Mouse (Mus musculus) embryonic fibroblast, embryonic 13.5 days (primary cell): Measurements from ENCODE around the gene Rpl27a. TPM values are rescaled to one million over a fixed set of nuclear protein-coding genes. Genes with fewer than 3 reads are reported as not detected.

ENCODE experiments used
- H3K27ac ChIP-seq: 2 replicates; pipeline ENCODE4 v1.5.1; 2012; ENCODE audit warnings: low read length, control low read depth, inconsistent platforms; ENCODE audit not compliant: insufficient read depth
- H3K4me1 ChIP-seq: 2 replicates; pipeline ENCODE4 v1.6.1; 2011; ENCODE audit warnings: low read length; ENCODE audit not compliant: control insufficient read depth, insufficient read depth
- H3K4me3 ChIP-seq: 2 replicates; pipeline ENCODE4 v1.5.1; 2011; ENCODE audit warnings: mild to moderate bottlenecking, control low read depth, low read length; ENCODE audit not compliant: insufficient read depth
- CTCF ChIP-seq: IDR thresholded peaks from 2 replicates; pipeline ENCODE4 v1.5.1; 2011; ENCODE audit warnings: mild to moderate bottlenecking, control low read depth, low read length, moderate library complexity, borderline replicate concordance; ENCODE audit not compliant: insufficient read depth
- POLR2A ChIP-seq: IDR thresholded peaks from 2 replicates; pipeline ENCODE4 v1.6.1; 2011; ENCODE audit warnings: low read depth, mild to moderate bottlenecking, control low read depth, low read length, moderate library complexity
- polyA plus RNA-seq: library from polyadenylated mRNA; stranded (reverse); fragments of >200 nt; gene quantifications from 2 replicates; pipeline ENCODE4 v1.2.4, GENCODE M21; 2011; ENCODE audit warnings: low read depth; ENCODE audit not compliant: missing spikeins, insufficient read length

Gene Rpl27a
- polyA plus RNA-seq = 433 and 456 TPM in 2 replicates

DNA sequence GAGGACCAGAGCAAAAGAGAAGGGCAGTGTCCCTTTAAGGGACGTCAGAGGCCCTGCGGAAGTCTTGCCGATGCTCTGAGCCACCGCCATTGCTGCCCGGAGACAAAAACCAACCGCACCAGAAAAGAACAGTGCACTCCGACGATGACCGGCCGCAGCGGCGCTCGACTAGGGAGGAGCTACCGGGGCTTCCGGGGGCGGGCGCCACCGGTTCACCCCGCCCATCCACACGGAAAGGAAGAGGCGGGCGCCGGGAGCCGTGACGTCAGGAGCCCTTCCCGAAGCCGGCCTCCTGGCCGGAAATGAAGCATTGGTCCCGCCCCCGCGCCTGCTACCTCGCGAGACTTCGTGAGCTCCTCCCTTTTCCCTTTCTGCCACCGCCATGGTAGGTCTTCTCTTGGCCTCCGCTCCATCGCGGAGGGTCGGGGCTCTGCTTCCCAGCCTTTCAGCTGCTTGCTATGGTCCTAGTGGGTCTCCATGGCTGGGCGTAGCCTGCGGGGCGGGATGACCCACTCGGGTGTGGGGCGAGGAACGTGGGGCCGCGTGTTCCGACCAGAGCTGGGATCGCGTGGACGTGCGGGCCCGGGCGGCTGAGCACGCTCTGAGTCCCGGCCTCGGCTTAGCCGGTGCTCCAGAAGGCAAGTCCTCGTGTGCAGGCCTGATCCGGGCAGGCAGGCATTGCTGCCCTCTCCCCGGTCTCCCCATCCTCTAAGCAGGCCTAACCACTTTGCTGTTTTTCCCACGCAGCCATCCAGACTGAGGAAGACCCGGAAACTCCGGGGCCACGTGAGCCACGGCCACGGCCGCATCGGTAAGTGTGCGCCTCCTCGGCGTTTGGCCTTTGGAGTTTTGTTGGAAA is at the start of gene Rpl27a:
Gene Rpl27a (plus strand): TSS at position 310 of the 859 bp plus-strand sequence.
- peaks cover 5% of the 10 kb centered on the region for H3K4me1 ChIP-seq
- H3K4me3 ChIP-seq = peak within 1 kb of the TSS; percentile 91
- peak within 1 kb of the TSS; percentile 98 for H3K27ac ChIP-seq
- TF ChIP-seq POLR2A (peak; percentile 91), CTCF (no peak)

DNA sequence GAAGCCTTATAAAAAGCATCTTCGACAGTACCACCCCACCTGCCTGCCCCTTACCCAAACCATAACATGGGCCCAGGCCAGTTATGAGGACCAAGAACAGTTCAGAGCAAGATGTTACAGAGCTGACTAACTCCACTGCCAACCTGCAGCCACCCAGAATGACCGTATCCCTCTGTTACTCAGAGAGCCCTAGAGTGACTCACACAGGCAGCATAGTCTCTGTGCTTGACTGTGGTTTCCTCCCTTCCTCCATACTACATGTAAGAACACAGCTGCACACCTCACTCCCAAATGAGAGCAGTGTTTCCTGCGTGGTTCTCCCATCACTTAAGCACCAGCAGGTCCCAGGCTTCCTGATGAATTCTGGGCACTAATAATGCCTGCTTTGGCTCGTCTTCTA is 48.2 kb upstream of the Rpl27a start:
- no peak for TF ChIP-seq CTCF

DNA sequence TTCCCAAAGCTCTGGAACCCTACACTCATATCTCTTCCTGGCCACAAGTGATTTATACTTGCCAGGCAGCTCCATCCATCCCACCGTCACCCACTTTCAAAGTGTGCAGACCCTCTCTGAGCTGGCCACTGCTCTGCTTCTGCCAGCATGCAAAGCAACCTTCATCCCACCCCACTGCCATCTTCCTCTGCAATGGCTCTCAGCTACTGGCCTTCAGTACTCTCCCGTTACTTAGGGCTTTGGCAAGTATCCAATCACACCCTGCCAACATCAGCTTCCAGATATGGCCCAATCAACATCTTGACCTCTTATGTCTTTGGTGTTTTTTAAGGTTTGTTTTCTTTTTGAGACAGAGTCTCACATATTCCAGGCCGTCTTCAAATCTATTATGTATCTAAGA is 41.0 kb upstream of the Rpl27a start:
- TF ChIP-seq POLR2A (no peak), CTCF (no peak)
- Histone ChIP-seq H3K4me1 (no peaks in the 10 kb centered on the region), H3K27ac (no peak overlapping the region), H3K4me3 (no peak overlapping the region)

More for the DNA sequence above, 48.2 kb upstream of the Rpl27a start:
- Histone ChIP-seq H3K4me1 (peaks cover 5% of the 10 kb centered on the region), H3K27ac (no peak overlapping the region), H3K4me3 (no peak overlapping the region)

DNA sequence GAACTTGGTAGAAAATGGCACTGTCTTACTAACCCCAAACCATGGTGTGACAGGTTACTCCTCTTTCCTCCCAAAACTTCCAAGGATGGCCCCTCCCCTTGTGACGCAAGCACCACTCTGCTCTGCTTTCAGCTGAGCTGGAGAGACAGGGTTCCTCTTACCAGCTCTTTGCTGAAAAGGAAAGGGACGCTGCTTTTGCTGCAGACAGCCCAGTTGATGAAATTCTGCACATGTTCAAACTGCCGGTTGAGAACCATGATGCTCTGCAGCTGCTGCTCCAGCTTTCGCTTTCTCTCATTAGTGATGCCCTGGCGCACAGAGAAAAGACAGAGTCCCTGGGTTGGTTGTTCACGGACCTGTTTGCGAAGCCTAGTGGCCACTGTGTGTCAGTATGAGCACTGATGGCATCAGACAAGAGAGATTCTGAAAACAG is 38.2 kb upstream of the Rpl27a start:
- H3K27ac ChIP-seq = no peak overlapping the region
- TF ChIP-seq CTCF = no peak
- no peak for TF ChIP-seq POLR2A
- H3K4me3 ChIP-seq = no peak overlapping the region
- H3K4me1 ChIP-seq = peaks cover 7% of the 10 kb centered on the region

DNA sequence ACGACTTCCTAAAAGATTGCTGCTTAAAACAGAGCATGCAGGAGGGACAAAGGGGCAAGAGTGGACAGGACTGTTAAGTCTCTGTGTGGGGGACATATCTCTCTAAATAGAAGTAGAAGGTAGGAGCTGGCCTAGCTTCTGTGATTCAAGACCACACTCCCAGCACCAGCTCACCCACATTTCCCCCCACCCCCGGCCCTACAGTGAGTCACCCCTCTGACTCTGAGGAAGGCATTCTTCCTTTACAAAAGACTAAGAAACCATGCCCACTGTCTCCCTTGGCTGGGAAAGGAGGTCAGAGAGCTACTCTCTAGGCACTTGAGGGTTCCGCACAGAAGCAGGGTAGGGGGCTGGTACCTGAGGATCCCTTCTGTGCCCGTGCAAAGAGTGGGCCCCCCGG is 34.7 kb upstream of the Rpl27a start:
- TF ChIP-seq CTCF (no peak), POLR2A (no peak)
- H3K4me3 ChIP-seq = no peak overlapping the region
- H3K4me1 ChIP-seq = peaks cover 7% of the 10 kb centered on the region
- H3K27ac ChIP-seq = peak overlapping the region; percentile 70

DNA sequence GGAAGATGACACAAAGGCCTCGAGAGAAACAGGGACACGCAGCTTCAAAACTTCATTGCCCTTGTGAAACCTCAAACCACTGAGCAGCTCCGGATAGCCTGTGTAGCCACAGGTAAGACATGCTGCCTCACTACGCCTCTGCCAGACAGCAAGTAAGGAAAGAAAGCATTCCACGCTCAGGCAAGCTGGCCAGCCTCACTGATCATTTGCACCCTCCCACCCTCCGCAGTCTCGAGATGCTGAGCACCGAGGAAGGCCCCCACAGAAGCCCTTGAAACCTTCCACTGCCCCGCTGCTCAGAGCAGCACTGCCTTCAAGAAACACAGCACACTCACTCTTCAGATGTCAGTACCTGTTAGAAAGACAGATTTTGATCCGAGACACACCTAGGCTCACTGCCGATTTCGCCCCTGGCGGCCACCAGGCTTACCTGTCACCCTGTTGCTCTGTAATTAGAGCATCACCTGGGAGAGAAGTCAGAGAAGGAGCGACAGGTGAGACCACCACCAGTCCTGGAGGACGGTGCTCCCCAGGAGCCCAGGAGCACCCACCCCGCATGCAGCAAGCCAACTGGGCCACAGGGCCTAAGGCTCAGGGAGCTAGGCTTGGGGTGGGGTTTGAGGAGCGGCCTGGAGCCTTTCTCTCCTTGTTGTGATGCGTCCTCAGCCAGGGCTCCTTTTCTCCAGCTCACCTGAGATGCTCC is 26.2 kb upstream of the Rpl27a start:
- no peak overlapping the region for H3K4me3 ChIP-seq
- no peak overlapping the region for H3K27ac ChIP-seq
- no peaks in the 10 kb centered on the region for H3K4me1 ChIP-seq
- TF ChIP-seq POLR2A (no peak; the same call in 1 of the 2 replicates), CTCF (no peak)

DNA sequence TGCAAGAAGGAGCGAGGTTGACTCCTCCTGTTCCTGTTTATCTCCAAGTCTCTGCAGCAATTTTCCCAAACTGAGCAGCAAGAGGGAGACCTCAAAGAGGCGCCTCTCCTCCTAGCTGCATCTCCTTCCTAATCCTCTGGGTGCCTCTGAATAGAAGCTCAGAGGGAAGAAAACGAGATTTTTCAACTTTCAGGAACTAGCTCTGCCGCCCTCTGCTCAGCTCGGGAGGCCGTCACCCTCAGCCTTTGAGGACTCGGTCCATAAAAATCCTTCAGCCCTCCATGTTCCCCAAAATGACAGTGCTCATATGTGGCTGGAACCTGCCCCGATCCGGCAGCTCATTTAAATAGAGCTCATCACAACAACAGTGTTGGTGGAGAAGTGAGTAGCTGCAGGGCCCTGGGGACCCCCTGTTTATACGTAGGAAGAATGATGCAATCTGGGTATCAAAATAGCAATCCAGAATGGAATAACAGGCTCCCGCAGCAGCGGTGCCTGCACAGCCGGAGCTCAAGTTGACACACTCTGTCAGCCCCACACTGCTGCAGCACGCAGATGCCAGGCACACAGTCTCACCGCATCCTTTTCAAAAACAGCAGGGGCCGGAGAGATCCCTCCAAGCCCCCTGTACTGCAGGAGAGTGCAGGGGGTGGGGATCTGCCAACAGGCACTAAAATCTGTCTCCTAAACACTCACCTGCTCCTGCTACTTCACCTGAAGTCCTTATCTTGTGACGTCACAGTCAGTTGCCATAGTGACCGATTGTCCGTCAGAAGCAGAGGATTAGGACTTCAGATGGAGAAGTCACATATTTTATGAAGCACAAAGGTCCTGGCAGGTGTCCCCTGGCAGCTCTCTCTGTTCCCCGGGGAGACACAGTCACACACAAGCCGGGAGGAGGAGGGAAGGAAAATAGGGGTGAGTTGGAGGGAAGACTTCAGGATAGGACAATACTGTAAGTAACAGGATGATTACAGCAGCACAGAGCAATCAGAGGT is 25.3 kb upstream of the Rpl27a start:
- Histone ChIP-seq H3K27ac (no peak overlapping the region; the same call in 1 of the 2 replicates), H3K4me1 (no peaks in the 10 kb centered on the region), H3K4me3 (no peak overlapping the region)
- TF ChIP-seq CTCF (no peak), POLR2A (no peak)

DNA sequence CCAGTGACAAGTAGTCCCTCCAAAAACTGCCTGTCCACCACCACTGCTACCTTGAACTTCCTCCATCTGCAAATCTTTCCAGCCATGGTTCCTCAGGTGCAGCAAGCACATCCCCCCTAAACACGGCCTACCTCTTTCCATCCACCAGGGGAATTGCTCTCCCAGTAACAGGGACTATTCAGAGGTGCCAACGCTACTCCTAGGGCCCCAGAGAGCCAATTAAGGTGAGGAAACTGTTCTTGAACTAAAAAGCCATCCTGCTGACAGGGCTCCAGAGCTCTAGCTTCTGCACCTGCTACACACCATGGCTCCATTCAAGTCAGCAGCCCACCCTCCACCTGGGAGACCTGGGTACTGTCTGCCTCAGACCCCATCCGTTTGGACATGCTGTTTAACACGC is 21.4 kb upstream of the Rpl27a start:
- Histone ChIP-seq H3K4me3 (no peak overlapping the region), H3K4me1 (no peaks in the 10 kb centered on the region), H3K27ac (no peak overlapping the region)
- TF ChIP-seq POLR2A = no peak
- TF ChIP-seq CTCF = no peak

DNA sequence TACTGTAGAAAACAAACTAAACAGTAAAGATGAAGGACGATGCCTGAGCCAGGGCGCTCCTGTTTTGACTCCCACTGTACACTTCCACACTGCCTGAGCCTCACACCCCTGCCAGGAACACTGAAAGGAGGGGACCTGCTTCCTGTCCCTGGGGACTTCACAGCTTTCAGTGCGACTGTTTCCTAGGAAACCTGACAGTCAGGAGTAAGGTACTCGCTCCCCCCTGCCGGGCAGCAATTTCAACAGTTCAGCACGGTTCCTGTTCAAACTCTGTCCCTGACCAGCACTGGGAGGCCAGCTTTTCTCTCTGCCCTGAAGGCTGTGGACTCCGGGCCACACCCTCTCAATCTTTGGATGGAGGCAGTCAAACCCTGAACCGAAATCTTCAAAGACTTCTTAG is 11.8 kb upstream of the Rpl27a start:
- Histone ChIP-seq H3K4me3 (no peak overlapping the region), H3K4me1 (no peaks in the 10 kb centered on the region), H3K27ac (no peak overlapping the region)
- no peak for TF ChIP-seq POLR2A
- no peak for TF ChIP-seq CTCF
